Mouse (Mus musculus): ENCODE results near the gene Gramd4. TPM values are rescaled to one million over a fixed set of nuclear protein-coding genes. Genes with fewer than 3 reads are reported as not detected.
"Not testable (repeated sequence)": the region's sequence is repeated elsewhere in the genome, so short reads cannot be mapped to it uniquely, and the experiment has no call there.

The Gramd4 gene
- total and polyA plus RNA-seq, 3 experiments, result 0.17 to 0.66 (median 0.56) TPM

GRCm38 (mm10) chr15:86176166-86176565 lies 118.7 kb downstream of the Gramd4 start:
- Histone ChIP-seq H3K4me1 (ENCODE audit: control insufficient read depth in 1 of 2, insufficient read depth in 2 of 2) (peaks cover 26 to 72% of the 10 kb centered on the region in 2 experiments), H3K4me2 (ENCODE audit: insufficient read depth, low read depth, poor library complexity, severe bottlenecking) (no peak overlapping the region), H3K9me3 (replicated peaks; ENCODE audit: low read length) (no peaks in the 10 kb centered on the region), H3K4me3 (replicated peaks in 1 of 3; ENCODE audit: low read depth in 2 of 3, low read length in 2 of 3, poor library complexity in 1 of 3) (no peak overlapping the region), H3K79me2 (replicated peaks; ENCODE audit: control insufficient read depth, extremely low read depth, insufficient read depth, poor library complexity, severe bottlenecking) (0 out of 2 replicates have a peak, but pooled peaks cover 3% of the 10 kb centered on the region), H3K36me3 (replicated peaks in 1 of 2; ENCODE audit: control insufficient read depth in 1 of 2, insufficient read depth in 1 of 2, low read length in 1 of 2) (no peaks in the 10 kb centered on the region), H3K27me3 (replicated peaks) (peaks cover 40% of the 10 kb centered on the region), H3K9ac (ENCODE audit: insufficient read depth, low read depth) (no peak overlapping the region), H3K27ac (ENCODE audit: insufficient read depth, low read depth) (no peak overlapping the region)
- in situ Hi-C loops (cut with MboI; ENCODE audit: low pct_ligation_motif_present, low pct_unique_long_range_greater_than_20kb, low sequenced_read_pairs) (no loop called here), dilution Hi-C loops (cut with MboI; ENCODE audit: extremely low pct_ligation_motif_present, extremely low pct_unique_long_range_greater_than_20kb, low sequenced_read_pairs) (no loop called here)
- no peak for DNase-seq (ENCODE audit: extremely low read depth)
- no peak for TF ChIP-seq MYC (IDR thresholded peaks at IDR 0.05; ENCODE audit: low read depth, low read length)
- no peak for TF ChIP-seq USF2 (conservative IDR thresholded peaks at IDR 0.05; ENCODE audit: low read depth, low read length)
- no peak for TF ChIP-seq HCFC1 (IDR thresholded peaks at IDR 0.05; ENCODE audit: low read depth, low read length)
- no peak for TF ChIP-seq IRF4 (IDR thresholded peaks at IDR 0.05; ENCODE audit: low read depth, low read length)
- no peak for TF ChIP-seq POLR2A (IDR thresholded peaks at IDR 0.05; ENCODE audit: low read depth, low read length)
- TF ChIP-seq RCOR1 (conservative IDR thresholded peaks at IDR 0.05; ENCODE audit: low read depth, low read length), result no peak
- no peak for TF ChIP-seq ZNF384 (IDR thresholded peaks at IDR 0.05; ENCODE audit: low read depth, low read length)
- TF ChIP-seq KAT2A (IDR thresholded peaks at IDR 0.05; ENCODE audit: insufficient replicate concordance, low read length), result no peak
- TF ChIP-seq NRF1 (IDR thresholded peaks at IDR 0.05; ENCODE audit: low read depth, low read length), result no peak
- TF ChIP-seq SIN3A (IDR thresholded peaks at IDR 0.05; ENCODE audit: low read length), result no peak
- no peak for TF ChIP-seq MAX (IDR thresholded peaks at IDR 0.05; ENCODE audit: low read length)
- TF ChIP-seq ZMIZ1 (IDR thresholded peaks at IDR 0.05; ENCODE audit: low read depth, low read length), result no peak

GRCm38 (mm10) chr15:86176771-86177702 lies 119.5 kb downstream of the Gramd4 start:
- Histone ChIP-seq H3K4me1 (ENCODE audit: control insufficient read depth in 1 of 2, insufficient read depth in 2 of 2) (peaks cover 33 to 78% of the 10 kb centered on the region in 2 experiments), H3K27ac (ENCODE audit: insufficient read depth, low read depth) (no peak overlapping the region), H3K4me2 (ENCODE audit: insufficient read depth, low read depth, poor library complexity, severe bottlenecking) (no peak overlapping the region), H3K9me3 (replicated peaks; ENCODE audit: low read length) (no peaks in the 10 kb centered on the region), H3K4me3 (replicated peaks in 1 of 3; ENCODE audit: low read depth in 2 of 3, low read length in 2 of 3, poor library complexity in 1 of 3) (no peak overlapping the region), H3K27me3 (replicated peaks) (peaks cover 33% of the 10 kb centered on the region), H3K9ac (ENCODE audit: insufficient read depth, low read depth) (no peak overlapping the region), H3K79me2 (replicated peaks; ENCODE audit: control insufficient read depth, extremely low read depth, insufficient read depth, poor library complexity, severe bottlenecking) (no peaks in the 10 kb centered on the region), H3K36me3 (replicated peaks in 1 of 2; ENCODE audit: control insufficient read depth in 1 of 2, insufficient read depth in 1 of 2, low read length in 1 of 2) (no peaks in the 10 kb centered on the region)
- TF ChIP-seq E2F4 (IDR thresholded peaks at IDR 0.05; ENCODE audit: insufficient replicate concordance, low read depth, low read length), result no peak
- no peak for TF ChIP-seq BHLHE40 (IDR thresholded peaks at IDR 0.05; ENCODE audit: low read depth, low read length)
- TF ChIP-seq GABPA (IDR thresholded peaks at IDR 0.05; ENCODE audit: insufficient replicate concordance, low read depth, low read length), result no peak
- TF ChIP-seq ZNF384 (IDR thresholded peaks at IDR 0.05; ENCODE audit: low read depth, low read length), result no peak
- TF ChIP-seq USF1 (IDR thresholded peaks at IDR 0.05; ENCODE audit: low read depth, low read length), result no peak
- TF ChIP-seq USF2 (conservative IDR thresholded peaks at IDR 0.05; ENCODE audit: low read depth, low read length), result no peak
- TF ChIP-seq MAX (IDR thresholded peaks at IDR 0.05; ENCODE audit: low read length), result no peak
- no peak for TF ChIP-seq TCF12 (IDR thresholded peaks at IDR 0.05; ENCODE audit: low read depth, low read length)
- no peak for TF ChIP-seq NRF1 (IDR thresholded peaks at IDR 0.05; ENCODE audit: low read depth, low read length)
- no peak for TF ChIP-seq EP300 (IDR thresholded peaks at IDR 0.05; ENCODE audit: low read length)
- TF ChIP-seq ETS1 (conservative IDR thresholded peaks at IDR 0.05; ENCODE audit: low read depth, low read length), result no peak
- TF ChIP-seq POLR2AphosphoS2 (IDR thresholded peaks at IDR 0.05; ENCODE audit: low read depth, low read length), result no peak
- no peak for TF ChIP-seq CTCF (conservative IDR thresholded peaks at IDR 0.05 in 1 of 2, IDR thresholded peaks at IDR 0.05 in 1 of 2; ENCODE audit: low read depth in 2 of 2, low read length in 2 of 2)
- no peak for TF ChIP-seq PAX5 (IDR thresholded peaks at IDR 0.05; ENCODE audit: low read length)
- in situ Hi-C loops (cut with MboI; ENCODE audit: low pct_ligation_motif_present, low pct_unique_long_range_greater_than_20kb, low sequenced_read_pairs), result no loop called here
- dilution Hi-C loops (cut with MboI; ENCODE audit: extremely low pct_ligation_motif_present, extremely low pct_unique_long_range_greater_than_20kb, low sequenced_read_pairs), result no loop called here
- no peak for DNase-seq (ENCODE audit: extremely low read depth)

GRCm38 (mm10) chr15:86177703-86178251 lies 120.3 kb downstream of the Gramd4 start:
- H3K4me3 ChIP-seq (replicated peaks in 1 of 3; ENCODE audit: low read depth in 2 of 3, low read length in 2 of 3, poor library complexity in 1 of 3); H3K9ac ChIP-seq (ENCODE audit: insufficient read depth, low read depth); DNase-seq (ENCODE audit: extremely low read depth); dilution Hi-C loops (cut with MboI; ENCODE audit: extremely low pct_ligation_motif_present, extremely low pct_unique_long_range_greater_than_20kb, low sequenced_read_pairs); H3K79me2 ChIP-seq (replicated peaks; ENCODE audit: control insufficient read depth, extremely low read depth, insufficient read depth, poor library complexity, severe bottlenecking); H3K27ac ChIP-seq (ENCODE audit: insufficient read depth, low read depth); H3K9me3 ChIP-seq (replicated peaks; ENCODE audit: low read length); in situ Hi-C loops (cut with MboI; ENCODE audit: low pct_ligation_motif_present, low pct_unique_long_range_greater_than_20kb, low sequenced_read_pairs); H3K36me3 ChIP-seq (replicated peaks in 1 of 2; ENCODE audit: control insufficient read depth in 1 of 2, insufficient read depth in 1 of 2, low read length in 1 of 2); H3K4me2 ChIP-seq (ENCODE audit: insufficient read depth, low read depth, poor library complexity, severe bottlenecking): not testable (repeated sequence)
- Histone ChIP-seq H3K4me1 (ENCODE audit: control insufficient read depth in 1 of 2, insufficient read depth in 2 of 2) (peaks cover 27 to 76% of the 10 kb centered on the region in 2 experiments), H3K27me3 (replicated peaks) (peaks cover 31% of the 10 kb centered on the region)
